Mouse (Mus musculus) telencephalon, adult 2 months (tissue): ENCODE measurements around the gene Emc8.

Experiments used
- DNase-seq: peaks from one replicate; pipeline ENCODE4 v3.0.0-alpha.2; 2011; ENCODE audit warnings: low read depth, low spot score

The Emc8 gene

DNA sequence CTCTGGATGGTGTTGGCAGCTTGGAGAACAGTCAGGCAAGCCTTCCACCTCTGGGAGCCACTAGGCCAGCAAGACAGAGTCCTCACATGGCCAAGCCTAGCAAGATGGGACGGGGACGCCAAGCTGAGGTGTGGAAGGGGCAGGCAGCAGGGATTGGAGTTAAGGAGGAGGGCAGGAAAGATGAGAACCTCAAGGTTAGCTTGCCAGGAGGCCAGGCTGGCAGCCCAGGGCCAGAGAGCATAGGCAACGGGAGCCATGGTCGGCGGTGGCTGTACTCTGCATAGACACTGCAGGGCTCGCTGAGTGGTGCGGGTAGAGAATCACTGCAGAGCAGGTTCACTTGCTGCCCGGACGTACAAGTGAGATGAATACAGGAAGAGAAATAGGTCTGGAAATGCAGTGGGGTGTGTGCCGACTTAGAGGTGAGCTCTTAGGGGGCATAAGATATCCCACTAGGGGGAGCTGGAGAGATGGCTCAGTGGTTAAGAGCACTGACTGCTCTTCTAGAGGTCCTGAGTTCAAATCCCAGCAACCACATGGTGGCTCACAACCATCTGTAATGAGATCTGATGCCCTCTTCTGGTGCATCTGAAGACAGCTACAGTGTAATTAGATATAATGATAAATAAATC lies 26.2 kb downstream of the Emc8 start:
- DNase-seq: no peak

DNA sequence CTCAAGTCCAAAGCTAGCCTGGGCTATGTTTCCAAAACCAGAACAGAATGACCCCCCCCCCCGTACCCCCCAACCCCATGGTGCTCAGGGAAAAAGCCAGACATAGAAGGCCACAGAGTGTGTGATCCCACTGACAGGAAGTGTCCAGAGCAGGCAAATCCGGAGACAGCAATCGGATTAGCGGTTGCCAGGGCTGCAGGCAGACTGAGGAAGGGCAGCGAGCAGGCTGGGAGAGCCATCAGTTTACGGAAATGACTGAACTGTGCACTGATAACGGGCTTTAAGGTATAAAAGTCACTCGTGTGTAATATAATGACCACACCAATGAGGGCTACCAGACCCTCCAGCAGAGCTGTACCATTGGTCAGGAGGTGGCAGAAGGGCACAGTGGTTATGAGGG lies 27.1 kb downstream of the Emc8 start:
- no peak for DNase-seq

GRCm38 (mm10) chr8:120634329-120634839 lies 34.0 kb downstream of the Emc8 start:
- DNase-seq: no peak

GRCm38 (mm10) chr8:120633665-120634271 lies 34.6 kb downstream of the Emc8 start:
- DNase-seq: no peak

DNA sequence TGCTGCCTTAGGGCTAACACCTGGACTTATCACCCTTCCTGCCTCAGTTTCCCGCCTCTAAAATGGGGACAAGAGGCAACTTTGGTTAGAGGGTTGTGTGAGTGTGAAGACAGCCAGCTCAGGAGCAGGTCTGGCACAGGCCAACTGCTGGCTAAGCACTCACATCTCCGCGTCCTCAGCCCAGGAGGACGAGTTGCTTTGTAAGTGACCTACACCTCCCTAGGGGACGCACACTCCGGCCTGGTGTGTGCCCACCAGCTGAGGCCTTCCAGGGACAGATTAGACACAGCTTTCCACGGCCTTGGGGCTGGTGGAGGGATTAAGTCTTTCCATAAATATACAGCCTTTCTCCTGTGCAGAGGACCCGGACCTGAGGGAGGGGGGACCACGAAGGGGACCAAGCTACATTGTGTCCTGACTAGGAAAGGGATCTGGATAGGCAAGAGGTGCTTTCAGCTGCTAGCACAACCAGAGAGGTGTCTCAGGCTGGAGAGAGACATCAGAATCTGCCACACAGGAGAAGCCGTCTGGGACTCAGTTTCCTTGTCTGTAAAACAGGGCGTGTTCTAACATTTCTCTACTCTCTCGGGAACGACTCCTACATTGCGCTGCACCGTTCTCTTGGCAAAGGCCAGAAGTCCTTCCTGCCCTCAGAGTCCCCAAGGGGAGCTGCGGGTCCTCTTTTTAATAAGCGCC lies 35.3 kb downstream of the Emc8 start:
- DNase-seq: no peak

DNA sequence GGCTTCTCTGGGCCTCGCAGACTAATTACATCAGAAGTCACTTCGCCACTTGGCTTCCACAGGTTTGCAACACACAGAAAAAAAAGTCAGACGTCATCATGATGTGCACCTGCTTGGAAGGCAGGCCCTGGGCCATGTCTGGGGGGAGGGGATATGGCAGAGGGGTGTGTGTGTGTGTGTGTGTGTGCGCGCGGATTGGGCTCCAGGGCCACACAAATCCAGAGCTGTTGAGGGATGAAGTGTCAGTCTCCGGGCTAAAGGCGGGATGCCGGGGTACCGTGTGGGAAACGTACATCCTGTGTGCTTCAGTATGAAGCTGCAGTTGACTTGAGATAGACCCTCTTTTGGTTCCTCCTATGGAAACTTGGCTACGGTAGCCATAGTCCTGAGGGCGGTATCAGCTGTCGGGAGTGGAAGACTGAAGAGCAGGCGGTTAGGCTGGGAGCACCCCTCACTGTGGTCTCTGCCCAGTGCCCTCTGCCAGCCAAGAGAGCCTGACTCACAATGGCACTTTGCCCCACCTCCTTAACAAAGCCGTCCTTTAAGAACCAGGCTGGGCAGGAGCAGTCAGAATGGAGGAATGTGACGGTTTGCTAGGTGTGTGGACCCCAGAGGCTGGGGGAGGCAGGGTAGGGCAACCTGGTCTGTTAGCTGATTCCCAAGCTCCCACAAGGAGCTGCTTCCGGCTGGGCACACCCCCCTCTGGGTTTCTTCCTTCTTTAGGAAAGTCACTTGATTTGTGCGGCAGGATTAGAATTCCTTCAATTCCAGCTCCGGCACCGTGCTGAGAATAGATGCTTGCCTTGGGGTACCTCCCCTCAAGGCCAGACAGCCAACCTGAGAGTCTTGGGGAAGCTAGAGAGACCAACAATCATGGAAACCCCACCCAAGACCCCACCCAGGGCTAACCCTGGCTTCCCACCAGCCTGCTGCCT lies 36.7 kb downstream of the Emc8 start:
- DNase-seq: no peak

DNA sequence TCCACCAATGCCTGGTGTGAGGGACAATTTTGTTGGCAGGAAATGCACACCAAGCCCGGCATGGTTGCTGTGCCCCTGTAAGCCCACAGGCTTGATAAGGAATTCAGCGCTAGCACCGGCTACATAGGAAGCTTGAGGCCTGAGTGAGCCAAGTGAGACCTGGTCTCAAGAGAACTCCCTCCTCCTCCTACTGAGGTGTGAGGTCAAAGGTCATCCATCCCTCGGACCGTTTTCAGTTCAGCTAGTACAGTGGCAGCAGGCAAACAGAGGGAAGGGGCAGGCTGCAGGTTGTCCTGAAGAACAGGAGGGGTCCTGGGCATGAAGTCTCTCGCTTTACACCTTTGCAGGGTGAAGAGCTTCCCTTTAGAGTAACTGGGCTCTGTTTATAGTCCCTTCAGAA lies 37.5 kb downstream of the Emc8 start:
- no peak for DNase-seq

DNA sequence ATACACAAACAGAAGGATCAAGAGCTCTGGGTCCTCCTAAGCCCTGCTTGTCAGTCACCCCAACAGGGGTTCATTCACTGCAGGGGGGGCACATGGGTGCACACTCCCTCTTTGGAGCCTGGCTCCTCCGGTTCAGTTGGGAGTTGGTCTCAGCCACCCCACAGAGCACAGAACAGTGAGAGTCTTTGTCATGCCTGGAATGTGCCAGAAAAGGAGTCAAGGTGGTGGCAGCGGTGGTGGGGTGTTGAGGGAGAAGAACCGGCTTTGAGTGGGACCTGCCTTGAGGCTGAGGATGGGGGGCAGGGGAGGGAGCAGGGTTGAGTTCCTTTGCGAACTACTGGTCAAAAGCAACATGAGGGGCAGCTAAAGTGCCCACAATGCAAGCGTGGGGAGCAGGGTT lies 38.3 kb downstream of the Emc8 start:
- DNase-seq: no peak

- no peak for DNase-seq
Observed at GRCm38 (mm10) chr8:120627298-120627697, 41.1 kb downstream of the Emc8 start.

DNA sequence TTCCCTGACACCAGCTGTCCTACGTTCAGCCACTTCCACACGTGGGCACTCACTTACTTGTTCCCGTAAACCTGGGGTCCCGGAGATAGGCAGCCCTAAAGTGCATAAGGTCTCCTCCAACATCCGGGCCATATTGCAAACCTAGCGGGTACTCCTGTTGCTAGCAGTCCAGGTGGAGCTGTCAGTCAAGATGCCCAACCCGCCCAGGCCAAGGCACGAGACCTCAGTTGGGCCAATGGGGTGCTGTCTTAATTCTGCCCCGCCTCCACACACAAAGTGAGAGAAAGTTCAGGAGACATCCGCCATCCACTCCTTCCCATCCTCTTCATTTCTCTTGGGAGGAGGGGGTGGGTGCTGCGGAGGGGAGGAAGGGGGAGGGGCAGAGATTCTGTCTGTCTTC lies 41.9 kb downstream of the Emc8 start:
- DNase-seq: no peak

GRCm38 (mm10) chr8:120623608-120624007 lies 44.8 kb downstream of the Emc8 start:
- DNase-seq: no peak

DNA sequence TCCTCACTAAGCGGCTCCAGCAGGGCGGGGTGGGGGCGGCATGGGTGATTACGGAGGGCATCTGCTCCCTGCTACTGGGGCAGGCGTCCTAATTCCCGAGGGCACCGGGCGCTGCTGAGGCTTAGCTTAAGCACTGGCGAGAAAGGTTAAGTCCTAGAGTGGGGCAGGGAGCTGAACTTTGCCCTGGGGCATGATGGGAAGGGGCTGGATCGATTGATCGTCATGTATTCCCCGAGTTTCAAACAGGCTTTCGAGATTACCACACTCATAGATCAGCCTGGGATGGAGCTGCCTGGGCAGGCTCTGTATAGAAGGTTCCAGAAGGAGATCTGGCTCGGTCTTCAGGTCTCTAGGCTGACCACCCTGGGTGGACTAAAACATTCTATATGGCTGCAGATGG lies 46.2 kb downstream of the Emc8 start:
- no peak for DNase-seq

DNA sequence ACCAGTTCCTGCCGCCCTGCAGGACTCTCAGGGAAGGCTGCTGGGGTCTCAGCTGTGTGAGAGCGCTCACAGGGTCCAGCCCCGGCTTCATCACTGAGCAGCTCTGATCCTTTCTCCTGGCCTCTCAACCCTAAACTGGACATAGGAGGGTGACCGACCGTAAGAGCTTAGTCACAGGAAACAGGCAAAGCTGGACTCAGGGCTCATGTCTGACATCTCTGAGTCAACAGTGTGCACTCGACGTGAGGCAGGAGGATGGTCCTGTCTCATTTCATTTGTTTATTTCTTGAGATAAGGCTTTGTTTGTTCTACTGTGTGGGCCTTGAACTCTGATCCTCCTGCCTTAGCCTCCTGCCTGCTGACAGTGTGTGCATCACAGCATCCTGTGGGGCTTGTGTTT lies 47.9 kb downstream of the Emc8 start:
- no peak for DNase-seq

GRCm38 (mm10) chr8:120619235-120620180 lies 48.9 kb downstream of the Emc8 start:
- no peak for DNase-seq

- DNase-seq: no peak
Observed at GRCm38 (mm10) chr8:120618110-120618509, 50.3 kb downstream of the Emc8 start.

GRCm38 (mm10) chr8:120616663-120617626 lies 51.4 kb downstream of the Emc8 start:
- DNase-seq: no peak

- no peak for DNase-seq
Observed at GRCm38 (mm10) chr8:120614491-120614890, 53.9 kb downstream of the Emc8 start.

DNA sequence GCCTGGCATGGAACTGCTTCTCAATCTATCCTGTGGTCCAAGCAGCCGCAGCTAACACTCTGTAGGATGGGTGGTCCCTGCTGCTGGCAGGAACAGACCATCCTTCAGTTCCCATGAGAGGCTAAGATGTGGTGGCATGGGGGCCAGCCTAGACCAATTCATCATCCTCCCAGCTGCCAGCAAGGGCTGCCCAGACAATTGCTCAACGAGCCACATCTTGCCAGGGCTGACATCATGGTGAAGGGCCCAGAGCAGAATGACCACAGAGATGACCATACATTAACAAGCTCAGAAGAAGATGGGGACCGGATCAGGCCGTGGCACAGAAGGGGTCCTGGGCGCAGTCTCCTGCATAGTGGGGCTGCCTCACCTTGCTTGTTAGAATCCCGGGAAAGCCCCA lies 57.5 kb downstream of the Emc8 start:
- DNase-seq: no peak

DNA sequence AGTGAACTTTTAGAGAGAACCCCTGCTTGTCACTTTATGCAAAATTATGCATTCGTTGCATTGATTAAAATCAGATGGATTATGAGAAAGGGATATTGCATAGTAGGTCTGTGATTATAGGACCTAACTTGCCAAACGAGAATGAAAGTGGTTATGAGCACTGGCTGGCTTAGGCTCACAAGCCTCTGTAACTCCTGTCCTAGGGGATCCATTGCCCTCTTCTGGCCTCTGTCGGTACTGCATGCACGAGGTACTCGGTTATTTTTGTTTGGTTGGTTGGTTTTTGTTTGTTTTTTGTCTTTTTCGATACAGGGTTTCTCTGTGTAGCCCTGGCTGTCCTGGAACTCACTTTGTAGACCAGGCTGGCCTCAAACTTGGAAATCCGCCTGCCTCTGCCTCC lies 60.5 kb downstream of the Emc8 start:
- no peak for DNase-seq

DNA sequence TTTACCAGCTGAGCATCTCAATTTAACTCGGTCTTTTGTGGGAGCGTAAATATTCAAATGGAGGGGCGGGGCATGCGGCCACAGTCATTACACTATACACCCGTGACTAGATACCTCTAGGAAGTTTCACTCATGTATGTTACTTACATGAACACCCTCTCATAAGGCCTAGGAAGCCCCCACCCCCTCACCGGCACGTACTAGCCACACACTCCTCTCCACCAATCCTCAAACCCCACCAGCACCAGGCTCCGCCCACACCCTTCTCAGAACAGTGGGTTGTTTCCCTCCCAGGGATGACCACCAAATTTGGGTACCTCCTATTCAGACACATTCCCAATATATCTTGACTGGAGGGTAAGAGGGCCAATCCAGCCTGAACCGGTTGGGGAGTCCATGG lies 60.9 kb downstream of the Emc8 start:
- DNase-seq: no peak
